Mouse (Mus musculus): ENCODE measurements around the gene Slc16a13. TPM values are rescaled to one million over a fixed set of nuclear protein-coding genes. Genes with fewer than 3 reads are reported as not detected.

Slc16a13 gene
- polyA plus RNA-seq, 1 experiment from 2014 or later: 16.0 TPM

DNA sequence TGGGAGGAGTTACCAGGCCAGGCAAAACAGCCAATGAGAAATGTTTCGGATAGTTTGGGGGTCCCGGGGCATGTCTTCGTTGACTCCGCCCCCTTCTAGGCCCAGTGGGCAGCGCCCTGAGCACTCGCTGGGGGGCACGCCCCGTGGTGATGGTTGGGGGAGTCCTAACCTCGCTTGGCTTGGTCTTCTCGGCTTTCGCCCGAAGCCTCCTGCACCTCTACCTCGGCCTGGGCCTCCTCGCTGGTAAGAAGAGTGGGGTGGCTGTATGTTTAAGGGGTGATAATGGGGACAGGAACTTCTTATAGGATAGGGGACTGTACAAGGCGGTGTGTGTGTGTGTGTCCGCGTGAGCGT, 6.0 kb downstream of the Slc16a13 start:
- Histone ChIP-seq H3K9me3 (replicated peaks) (no peaks in the 10 kb centered on the region), H3K36me3 (peaks cover 17% of the 10 kb centered on the region), H3K27me3 (ENCODE audit: low read depth, poor library complexity, severe bottlenecking) (peaks cover 66% of the 10 kb centered on the region), H3K27ac (replicated peaks) (no peak overlapping the region), H3K4me1 (peaks cover 40% of the 10 kb centered on the region), H3K4me3 (peak overlapping the region; percentile 56)
- WGBS: 2% methylated on average over 18 of the region's 18 CpGs
- no peak for DNase-seq (ENCODE audit: low spot score)

DNA sequence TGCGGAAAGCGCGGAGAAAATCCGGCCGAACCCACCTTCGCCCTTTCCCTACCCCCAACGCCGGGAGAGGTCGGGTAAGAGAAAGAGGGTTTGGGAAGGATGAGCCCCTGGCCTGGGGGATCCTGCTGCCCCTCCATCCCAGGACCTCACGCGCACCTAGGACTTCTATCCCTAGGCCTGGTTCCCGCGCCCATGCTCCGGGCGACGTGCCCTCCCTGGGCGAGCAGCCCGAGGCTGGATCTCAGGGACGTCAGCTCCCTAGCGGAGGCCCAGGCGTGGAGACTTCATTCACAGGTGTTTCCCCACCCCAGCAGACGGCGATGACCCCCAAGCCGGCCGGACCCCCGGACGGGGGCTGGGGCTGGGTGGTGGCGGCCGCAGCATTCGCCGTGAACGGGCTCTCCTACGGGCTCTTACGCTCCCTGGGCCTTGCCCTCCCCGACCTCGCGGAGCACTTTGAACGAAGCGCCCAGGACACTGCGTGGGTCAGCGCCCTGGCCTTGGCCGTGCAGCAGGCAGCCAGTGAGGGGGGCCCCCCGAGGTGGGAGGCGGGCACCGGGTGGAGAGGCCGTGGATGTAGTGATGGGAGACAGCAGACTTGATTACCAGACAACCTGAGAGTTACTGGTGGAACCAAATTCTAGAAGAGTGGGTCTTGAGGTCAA, 6.5 kb downstream of the Slc16a13 start:
- peak overlapping the region; percentile 63; the same call in 1 of the 2 replicates for H3K27ac ChIP-seq (replicated peaks)

DNA sequence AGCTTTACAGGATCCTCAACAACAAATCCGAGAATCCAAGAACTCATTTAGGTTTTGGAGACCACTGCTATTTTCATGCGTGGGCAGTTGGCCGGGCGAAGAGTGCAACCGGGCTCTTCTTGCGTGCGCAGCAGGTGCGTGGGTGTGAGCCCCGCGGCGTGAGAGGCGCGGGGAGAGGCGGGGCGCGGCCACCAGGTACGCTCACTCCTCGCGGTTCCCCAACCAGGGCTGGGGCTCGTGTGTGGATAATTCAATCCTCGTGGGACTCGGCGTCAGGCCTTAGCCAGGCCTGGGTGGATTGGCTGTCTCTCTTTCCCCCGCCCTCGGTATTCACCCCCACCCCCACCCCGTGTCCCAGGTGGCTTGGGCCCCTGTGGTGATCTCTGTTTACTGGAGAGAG, 7.1 kb downstream of the Slc16a13 start:
- Histone ChIP-seq H3K4me3 (peak overlapping the region; percentile 56), H3K4me1 (peaks cover 29% of the 10 kb centered on the region), H3K9me3 (replicated peaks) (no peaks in the 10 kb centered on the region), H3K36me3 (peaks cover 14% of the 10 kb centered on the region), H3K27me3 (ENCODE audit: low read depth, poor library complexity, severe bottlenecking) (peaks cover 60% of the 10 kb centered on the region), H3K27ac (replicated peaks) (peak overlapping the region; percentile 63; the same call in 1 of the 2 replicates)
- 9% methylated on average over 26 of the region's 26 CpGs for WGBS
- DNase-seq (ENCODE audit: low spot score): no peak

More for the DNA sequence above, 6.5 kb downstream of the Slc16a13 start:
- peak overlapping the region; percentile 56 for H3K4me3 ChIP-seq
- H3K9me3 ChIP-seq (replicated peaks): no peaks in the 10 kb centered on the region
- peak; percentile 61 for DNase-seq (ENCODE audit: low spot score)
- WGBS: 2% methylated on average over 46 of the region's 46 CpGs
- peaks cover 65% of the 10 kb centered on the region for H3K27me3 ChIP-seq (ENCODE audit: low read depth, poor library complexity, severe bottlenecking)
- H3K36me3 ChIP-seq: peaks cover 17% of the 10 kb centered on the region
- H3K4me1 ChIP-seq: peaks cover 35% of the 10 kb centered on the region

DNA sequence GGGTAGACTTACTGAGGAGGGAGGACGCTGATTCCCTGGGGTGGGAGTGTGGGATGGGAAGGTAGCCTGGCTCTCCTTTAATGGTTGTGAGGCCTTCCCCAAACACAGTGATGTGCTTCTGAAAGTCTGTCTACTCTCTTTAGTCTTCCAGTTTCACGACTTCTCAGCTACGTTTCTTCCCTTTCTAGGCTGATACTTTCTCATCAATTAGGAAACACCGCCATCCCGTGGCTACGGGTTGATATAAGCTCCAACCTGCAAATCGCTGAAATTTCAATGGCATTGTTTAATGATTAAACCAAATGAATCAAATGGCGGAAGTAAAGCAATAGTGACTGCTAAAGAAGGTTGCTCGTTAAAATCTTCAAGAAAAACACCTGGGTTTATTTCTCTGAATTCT, 8.0 kb downstream of the Slc16a13 start:
- H3K9me3 ChIP-seq (replicated peaks): no peaks in the 10 kb centered on the region
- H3K27me3 ChIP-seq (ENCODE audit: low read depth, poor library complexity, severe bottlenecking): peaks cover 60% of the 10 kb centered on the region
- H3K27ac ChIP-seq (replicated peaks): no peak overlapping the region
- peaks cover 25% of the 10 kb centered on the region for H3K4me1 ChIP-seq
- peaks cover 11% of the 10 kb centered on the region for H3K36me3 ChIP-seq
- no peak overlapping the region for H3K4me3 ChIP-seq
- whole genome bisulfite sequencing: 14% methylated on average over 9 of the region's 9 CpGs
- peak; percentile 45 for DNase-seq (ENCODE audit: low spot score)

DNA sequence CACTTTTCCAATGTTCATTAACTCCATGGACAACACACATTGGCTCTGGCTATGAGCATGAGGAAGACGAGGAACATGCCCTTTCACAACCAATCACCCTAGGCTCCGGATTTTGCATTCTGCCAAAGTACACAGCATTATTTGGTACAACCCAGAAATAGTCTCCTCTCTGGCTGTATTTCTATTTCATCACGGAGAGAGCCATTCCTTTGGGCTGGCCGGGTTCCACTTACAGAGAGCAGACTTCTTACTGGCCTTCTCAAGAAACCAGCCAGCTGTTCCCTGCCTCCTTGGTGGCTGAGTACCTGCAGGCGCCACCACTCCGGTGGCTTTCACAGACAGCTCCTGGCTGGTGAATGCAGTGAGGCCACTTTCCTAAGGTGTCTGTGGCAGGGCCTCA, 8.4 kb downstream of the Slc16a13 start, which contains the start of gene Slc16a11:
Slc16a11 (plus strand) TSS at position 330 of the 400 bp plus-strand sequence.
- Histone ChIP-seq H3K9me3 (replicated peaks) (no peaks in the 10 kb centered on the region), H3K36me3 (peaks cover 7% of the 10 kb centered on the region), H3K27ac (replicated peaks) (no peak within 1 kb of the TSS), H3K4me3 (peak within 1 kb of the TSS; percentile 56), H3K27me3 (ENCODE audit: low read depth, poor library complexity, severe bottlenecking) (peaks cover 56% of the 10 kb centered on the region), H3K4me1 (peaks cover 25% of the 10 kb centered on the region)
- 66% methylated on average over 6 of the region's 6 CpGs for WGBS
- DNase-seq (ENCODE audit: low spot score): no peak

DNA sequence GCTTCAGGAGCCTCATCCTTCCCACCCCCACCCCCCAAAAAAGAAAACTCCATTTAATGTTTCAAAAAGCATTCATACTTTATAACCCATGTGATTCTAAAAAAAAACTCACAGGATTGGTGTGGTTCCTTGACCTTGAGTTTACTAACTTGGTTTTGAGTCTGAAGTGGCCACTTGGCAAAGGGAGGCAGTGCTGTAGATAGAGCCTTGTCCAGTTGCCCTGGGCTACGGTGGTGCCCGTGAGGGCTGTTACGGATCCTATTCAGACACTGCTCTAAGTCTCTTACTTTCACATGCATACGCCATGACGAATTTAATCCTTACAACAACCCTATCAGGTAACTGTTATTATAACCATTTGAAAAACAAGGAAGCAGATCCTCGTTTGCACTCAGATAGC, 8.9 kb downstream of the Slc16a13 start:
- WGBS: 80% methylated on average over 6 of the region's 6 CpGs
- Histone ChIP-seq H3K27ac (replicated peaks) (no peak overlapping the region), H3K27me3 (ENCODE audit: low read depth, poor library complexity, severe bottlenecking) (peaks cover 51% of the 10 kb centered on the region), H3K4me1 (peaks cover 25% of the 10 kb centered on the region), H3K9me3 (replicated peaks) (no peaks in the 10 kb centered on the region), H3K4me3 (no peak overlapping the region), H3K36me3 (peaks cover 2% of the 10 kb centered on the region; the same call in 1 of the 2 replicates)
- DNase-seq (ENCODE audit: low spot score): no peak

DNA sequence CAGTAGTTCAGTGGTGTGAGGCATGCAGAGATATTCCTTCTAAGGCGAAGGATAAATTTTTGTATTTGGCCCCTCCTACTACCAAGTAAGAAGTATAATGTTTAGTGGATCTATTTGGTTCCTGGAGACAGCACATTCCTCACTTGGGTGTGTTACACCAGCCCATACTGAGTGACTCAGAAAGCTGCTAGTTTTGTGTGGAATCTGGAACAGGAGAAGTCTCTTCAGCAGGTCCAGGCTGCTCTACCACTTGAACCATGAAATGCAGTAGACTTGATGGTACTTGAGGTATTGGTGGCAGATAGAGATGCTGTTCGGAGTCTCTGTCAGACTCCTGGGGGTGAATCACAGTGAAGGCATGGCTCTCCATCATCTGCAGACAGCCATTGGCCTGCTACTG, 10.2 kb downstream of the Slc16a13 start:
- H3K27me3 ChIP-seq (ENCODE audit: low read depth, poor library complexity, severe bottlenecking): peaks cover 38% of the 10 kb centered on the region
- no peak overlapping the region for H3K27ac ChIP-seq (replicated peaks)
- no peaks in the 10 kb centered on the region for H3K36me3 ChIP-seq
- no peaks in the 10 kb centered on the region for H3K9me3 ChIP-seq (replicated peaks)
- no peak overlapping the region for H3K4me3 ChIP-seq
- DNase-seq (ENCODE audit: low spot score): no peak
- 95% methylated on average over 2 of the region's 2 CpGs for WGBS
- peaks cover 24% of the 10 kb centered on the region for H3K4me1 ChIP-seq

DNA sequence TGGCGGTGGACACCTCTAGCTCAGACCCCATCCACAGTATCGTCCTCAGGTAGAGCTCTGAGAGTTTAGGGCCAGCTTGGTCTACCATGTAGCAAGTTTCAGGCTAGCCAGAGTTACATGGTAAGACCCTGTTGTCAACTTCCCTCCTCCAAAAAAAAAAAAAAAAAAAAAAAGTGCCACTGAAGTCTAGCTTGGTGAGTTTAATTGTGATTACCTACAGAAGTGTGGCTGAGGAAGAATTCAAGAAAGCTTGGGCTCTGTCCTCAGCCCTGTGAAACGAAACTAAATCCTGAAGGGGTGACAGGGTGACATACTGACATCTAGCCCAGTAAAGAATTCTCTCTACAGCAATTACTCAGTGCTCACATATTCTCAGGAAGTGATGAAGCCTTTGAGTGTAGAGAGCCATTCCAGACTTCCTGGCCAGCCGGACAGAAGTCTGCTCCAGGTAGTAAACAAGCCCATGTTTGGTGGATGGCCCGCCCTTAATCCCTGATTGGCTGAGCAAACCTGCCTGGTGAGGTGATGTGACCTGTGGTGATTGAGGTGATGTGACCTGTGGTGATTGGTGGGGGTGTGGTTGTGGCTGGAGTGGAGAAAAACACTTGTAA, 12.0 kb downstream of the Slc16a13 start:
- no peak for DNase-seq (ENCODE audit: low spot score)
- Histone ChIP-seq H3K36me3 (no peaks in the 10 kb centered on the region), H3K4me3 (no peak overlapping the region), H3K9me3 (replicated peaks) (no peaks in the 10 kb centered on the region), H3K4me1 (peaks cover 6% of the 10 kb centered on the region), H3K27ac (replicated peaks) (no peak overlapping the region), H3K27me3 (ENCODE audit: low read depth, poor library complexity, severe bottlenecking) (peaks cover 20% of the 10 kb centered on the region)
- 85% methylated on average over 5 of the region's 5 CpGs for WGBS

DNA sequence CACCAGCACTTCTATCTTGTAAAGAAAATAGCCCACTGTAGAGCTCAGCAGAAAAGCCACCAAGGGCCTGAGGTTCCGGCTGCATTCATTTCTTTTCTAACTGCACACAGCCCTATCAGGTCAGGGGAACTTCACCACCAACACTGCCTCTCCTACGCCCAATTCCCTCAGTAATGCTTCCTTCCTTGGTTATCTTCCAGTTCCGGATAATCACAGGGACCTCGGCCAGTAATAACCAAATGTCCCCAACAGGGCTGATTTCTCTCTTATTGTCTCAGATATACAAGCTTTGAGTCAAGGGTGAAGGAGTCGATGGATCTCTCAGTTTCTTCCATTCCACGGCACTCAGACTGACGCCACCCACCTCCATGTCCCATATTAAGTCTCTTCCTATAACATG, 13.6 kb downstream of the Slc16a13 start:
- 86% methylated on average over 7 of the region's 7 CpGs for WGBS
- no peaks in the 10 kb centered on the region for H3K9me3 ChIP-seq (replicated peaks)
- H3K27me3 ChIP-seq (ENCODE audit: low read depth, poor library complexity, severe bottlenecking): peaks cover 4% of the 10 kb centered on the region
- H3K4me3 ChIP-seq: no peak overlapping the region
- H3K4me1 ChIP-seq: no peaks in the 10 kb centered on the region
- H3K27ac ChIP-seq (replicated peaks): no peak overlapping the region
- no peaks in the 10 kb centered on the region for H3K36me3 ChIP-seq
- DNase-seq (ENCODE audit: low spot score): no peak

DNA sequence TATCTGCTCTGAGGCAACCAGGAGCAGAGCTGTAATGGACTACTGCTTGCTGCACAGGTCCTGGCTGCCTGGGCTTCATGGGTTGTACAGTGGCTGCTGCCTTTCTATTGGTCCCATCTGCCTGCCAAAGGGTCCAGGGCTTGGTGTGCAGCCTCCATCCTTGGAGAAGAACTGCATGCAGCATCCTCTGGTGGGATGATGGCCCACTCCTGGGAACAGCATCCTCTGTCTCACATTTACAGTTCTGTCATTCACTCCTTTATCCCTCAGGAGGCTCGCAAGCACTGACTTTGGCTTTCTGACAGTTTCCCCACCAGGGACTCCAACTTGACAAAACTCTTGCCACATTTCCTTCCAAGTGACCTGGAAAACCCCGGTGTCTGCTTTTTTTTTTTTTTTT, 14.1 kb downstream of the Slc16a13 start:
- Histone ChIP-seq H3K4me3 (no peak overlapping the region), H3K9me3 (replicated peaks) (no peaks in the 10 kb centered on the region), H3K36me3 (no peaks in the 10 kb centered on the region), H3K4me1 (no peaks in the 10 kb centered on the region), H3K27ac (replicated peaks) (no peak overlapping the region), H3K27me3 (ENCODE audit: low read depth, poor library complexity, severe bottlenecking) (no peaks in the 10 kb centered on the region)
- 90% methylated on average over 2 of the region's 2 CpGs for WGBS
- no peak for DNase-seq (ENCODE audit: low spot score)

DNA sequence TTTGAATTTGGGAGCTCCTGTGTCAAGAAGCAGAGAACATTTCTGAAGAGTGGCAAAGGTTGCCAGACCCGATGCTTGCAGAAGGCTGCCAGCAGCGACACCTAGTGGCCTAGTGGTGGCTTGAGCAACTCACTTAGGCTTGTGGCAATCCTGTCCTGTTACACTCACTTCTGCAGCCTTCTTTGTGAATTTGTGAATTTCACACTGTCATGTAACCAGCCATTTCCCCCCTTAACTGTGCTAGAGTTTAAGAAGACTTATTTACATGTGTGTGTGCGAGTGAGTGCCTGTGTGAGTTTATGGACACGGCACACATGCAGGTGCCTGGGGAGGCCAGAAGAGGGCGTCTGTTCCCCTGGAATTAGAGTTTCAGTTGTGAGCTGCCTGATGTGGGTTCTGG, 19.2 kb downstream of the Slc16a13 start:
- Histone ChIP-seq H3K9me3 (replicated peaks) (no peaks in the 10 kb centered on the region), H3K27me3 (ENCODE audit: low read depth, poor library complexity, severe bottlenecking) (no peaks in the 10 kb centered on the region)
- 35% methylated on average over 5 of the region's 5 CpGs for WGBS

DNA sequence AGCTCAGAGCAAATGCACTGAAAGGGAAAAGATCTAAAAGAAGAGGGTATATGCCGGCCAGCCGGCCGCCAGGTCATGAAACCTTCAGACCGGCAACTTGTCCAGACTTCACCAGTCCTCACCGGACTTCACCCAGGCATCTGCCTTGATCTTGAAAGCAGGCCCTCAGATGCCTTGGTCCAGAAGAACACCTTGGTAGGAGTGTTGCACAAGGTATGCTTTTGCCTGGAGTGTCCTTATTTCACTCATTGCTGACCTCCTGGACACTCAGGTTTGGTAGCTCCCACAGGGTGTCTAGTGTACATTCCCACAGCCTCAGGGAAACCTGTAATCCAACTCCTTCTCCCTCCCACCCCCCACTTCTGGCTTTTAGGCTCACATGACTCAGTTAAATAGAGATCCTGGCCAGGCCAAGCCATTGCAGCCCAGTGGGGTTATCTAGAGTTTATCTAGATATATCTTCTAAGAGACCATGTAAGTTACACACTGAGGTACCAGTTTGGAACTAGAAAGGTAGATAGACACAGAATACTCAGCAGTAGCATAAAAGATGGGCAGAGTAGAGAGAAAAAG, 20.7 kb downstream of the Slc16a13 start:
- no peaks in the 10 kb centered on the region for H3K27me3 ChIP-seq (ENCODE audit: low read depth, poor library complexity, severe bottlenecking)
- no peak overlapping the region for H3K27ac ChIP-seq (replicated peaks)
- no peaks in the 10 kb centered on the region for H3K9me3 ChIP-seq (replicated peaks)
- 88% methylated on average over 5 of the region's 5 CpGs for WGBS
- no peak overlapping the region for H3K4me3 ChIP-seq
- no peaks in the 10 kb centered on the region for H3K36me3 ChIP-seq
- no peak for DNase-seq (ENCODE audit: low spot score)
- H3K4me1 ChIP-seq: no peaks in the 10 kb centered on the region

More for the DNA sequence above, 19.2 kb downstream of the Slc16a13 start:
- H3K4me3 ChIP-seq: no peak overlapping the region
- DNase-seq (ENCODE audit: low spot score): peak; percentile 78
- H3K4me1 ChIP-seq: no peaks in the 10 kb centered on the region
- no peak overlapping the region for H3K27ac ChIP-seq (replicated peaks)
- H3K36me3 ChIP-seq: no peaks in the 10 kb centered on the region

DNA sequence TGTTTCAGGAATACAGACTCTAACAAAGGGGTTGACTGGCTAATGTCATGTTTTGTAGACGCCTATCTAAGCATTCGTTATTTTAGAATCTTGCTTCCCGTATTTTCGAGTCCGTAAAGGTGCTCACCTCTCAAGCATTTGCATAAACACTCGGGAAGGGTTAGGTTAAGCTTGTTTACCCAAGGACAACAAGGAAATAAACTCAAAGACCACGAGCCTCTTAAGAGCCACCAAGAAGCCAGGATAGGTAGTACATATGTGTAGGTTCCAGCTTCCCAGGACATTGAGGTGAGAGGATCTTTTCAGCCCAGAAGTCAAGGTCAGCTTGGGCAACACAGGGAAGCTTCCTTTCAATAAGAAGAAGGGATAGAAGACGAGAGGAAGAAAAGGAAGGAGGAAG, 21.8 kb downstream of the Slc16a13 start:
- Histone ChIP-seq H3K4me1 (no peaks in the 10 kb centered on the region), H3K4me3 (no peak overlapping the region), H3K36me3 (no peaks in the 10 kb centered on the region), H3K27me3 (ENCODE audit: low read depth, poor library complexity, severe bottlenecking) (no peaks in the 10 kb centered on the region), H3K27ac (replicated peaks) (no peak overlapping the region), H3K9me3 (replicated peaks) (no peaks in the 10 kb centered on the region)
- no peak for DNase-seq (ENCODE audit: low spot score)
- whole genome bisulfite sequencing: 85% methylated on average over 8 of the region's 8 CpGs

Data from midbrain, embryonic 10.5 days (tissue).